Mouse (Mus musculus): ENCODE measurements around the gene Rem1. TPM values are rescaled to one million over a fixed set of nuclear protein-coding genes. Genes with fewer than 3 reads are reported as not detected.
A peak's percentile ranks its signal among the peaks of the same experiment; 100 is the strongest.

Rem1 gene
- polyA plus RNA-seq, 1 experiment from 2014 or later = 9.6 TPM

GRCm38 (mm10) chr2:152672166-152672565 lies 45.4 kb downstream of the Rem1 start:
- H3K27me3 ChIP-seq (replicated peaks; ENCODE audit: control insufficient read depth, insufficient read depth, low read length) = no peaks in the 10 kb centered on the region
- no peak overlapping the region for H3K27ac ChIP-seq (ENCODE audit: low read depth)
- DNase-seq (ENCODE audit: low spot score) = no peak
- peak overlapping the region; percentile 88 for H3K4me2 ChIP-seq (ENCODE audit: low read length)
- no peak overlapping the region for H3K9ac ChIP-seq (ENCODE audit: low read length)
- no peaks in the 10 kb centered on the region for H3K9me3 ChIP-seq (ENCODE audit: control insufficient read depth, low read length)
- ATAC-seq (replicated peaks; ENCODE audit: low FRiP score, low TSS enrichment, low read depth) = no peak
- H3K4me3 ChIP-seq (ENCODE audit: low read depth, low read length) = peak overlapping the region; percentile 85
- H3K4me1 ChIP-seq (replicated peaks; ENCODE audit: control insufficient read depth, insufficient read depth, low read length) = peaks cover 19% of the 10 kb centered on the region
- WGBS = 83% methylated on average over 12 of the region's 12 CpGs
- peaks cover 42% of the 10 kb centered on the region for H3K36me3 ChIP-seq (ENCODE audit: control insufficient read depth, insufficient read depth, low read length)

DNA sequence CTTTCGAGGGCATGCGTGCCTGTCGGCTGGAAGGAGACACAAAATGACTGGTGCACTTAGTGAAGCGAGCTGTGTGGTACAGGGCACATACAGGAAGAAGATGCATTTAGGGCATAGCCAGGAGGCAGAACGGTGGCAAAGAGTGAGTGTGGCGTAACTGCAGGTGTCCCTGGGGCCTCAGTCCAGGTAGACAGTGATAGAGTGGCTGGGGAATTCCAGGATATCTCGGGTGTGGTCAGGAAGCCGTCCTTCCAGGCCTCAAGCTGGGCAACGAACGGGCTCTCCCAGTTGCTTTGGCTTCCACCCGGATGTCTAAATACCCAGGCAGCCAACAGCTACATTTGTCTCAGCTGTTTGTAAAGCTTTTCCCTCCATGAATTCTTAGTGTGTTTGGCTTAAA lies 47.4 kb downstream of the Rem1 start:
- Histone ChIP-seq H3K27ac (ENCODE audit: low read depth) (no peak overlapping the region), H3K36me3 (ENCODE audit: control insufficient read depth, insufficient read depth, low read length) (peaks cover 60% of the 10 kb centered on the region), H3K9ac (ENCODE audit: low read length) (no peak overlapping the region), H3K4me1 (replicated peaks; ENCODE audit: control insufficient read depth, insufficient read depth, low read length) (peaks cover 19% of the 10 kb centered on the region), H3K9me3 (ENCODE audit: control insufficient read depth, low read length) (no peaks in the 10 kb centered on the region), H3K27me3 (replicated peaks; ENCODE audit: control insufficient read depth, insufficient read depth, low read length) (no peaks in the 10 kb centered on the region), H3K4me3 (ENCODE audit: low read depth, low read length) (no peak overlapping the region), H3K4me2 (ENCODE audit: low read length) (no peak overlapping the region)
- WGBS = 76% methylated on average over 11 of the region's 11 CpGs
- no peak for ATAC-seq (replicated peaks; ENCODE audit: low FRiP score, low TSS enrichment, low read depth)
- DNase-seq (ENCODE audit: low spot score) = no peak

DNA sequence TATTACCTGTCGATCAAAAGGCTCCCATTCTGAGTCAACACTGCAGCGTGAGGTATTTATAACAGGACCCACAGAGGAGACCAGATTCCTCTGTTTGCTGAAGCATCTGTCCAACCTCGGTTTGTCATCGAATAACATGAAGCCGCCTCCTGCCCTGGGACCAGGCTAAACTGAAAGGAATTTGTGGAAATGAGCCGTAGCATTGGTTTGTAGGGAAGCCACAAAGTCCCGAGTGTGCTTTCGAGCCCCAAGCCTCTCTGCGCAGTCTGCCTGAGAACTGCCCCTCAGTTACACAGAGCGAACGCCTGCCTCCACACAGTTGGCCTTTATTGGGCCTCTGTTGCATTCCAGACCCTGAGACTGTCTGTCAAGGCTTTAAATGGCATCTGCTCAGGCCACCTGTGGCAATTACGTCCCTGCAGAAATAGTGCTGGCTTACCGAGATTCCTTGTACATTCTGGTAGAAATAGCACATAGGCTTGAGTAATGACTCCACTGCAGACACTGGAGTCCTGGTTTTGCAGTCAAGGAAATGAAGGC lies 48.6 kb downstream of the Rem1 start:
- H3K9ac ChIP-seq (ENCODE audit: low read length) = no peak overlapping the region
- peaks cover 19% of the 10 kb centered on the region for H3K4me1 ChIP-seq (replicated peaks; ENCODE audit: control insufficient read depth, insufficient read depth, low read length)
- no peak overlapping the region for H3K27ac ChIP-seq (ENCODE audit: low read depth)
- no peaks in the 10 kb centered on the region for H3K27me3 ChIP-seq (replicated peaks; ENCODE audit: control insufficient read depth, insufficient read depth, low read length)
- H3K4me3 ChIP-seq (ENCODE audit: low read depth, low read length) = no peak overlapping the region
- peaks cover 72% of the 10 kb centered on the region for H3K36me3 ChIP-seq (ENCODE audit: control insufficient read depth, insufficient read depth, low read length)
- no peaks in the 10 kb centered on the region for H3K9me3 ChIP-seq (ENCODE audit: control insufficient read depth, low read length)
- 76% methylated on average over 13 of the region's 13 CpGs for WGBS
- no peak overlapping the region for H3K4me2 ChIP-seq (ENCODE audit: low read length)
- DNase-seq (ENCODE audit: low spot score) (no peak), ATAC-seq (replicated peaks; ENCODE audit: low FRiP score, low TSS enrichment, low read depth) (no peak)

DNA sequence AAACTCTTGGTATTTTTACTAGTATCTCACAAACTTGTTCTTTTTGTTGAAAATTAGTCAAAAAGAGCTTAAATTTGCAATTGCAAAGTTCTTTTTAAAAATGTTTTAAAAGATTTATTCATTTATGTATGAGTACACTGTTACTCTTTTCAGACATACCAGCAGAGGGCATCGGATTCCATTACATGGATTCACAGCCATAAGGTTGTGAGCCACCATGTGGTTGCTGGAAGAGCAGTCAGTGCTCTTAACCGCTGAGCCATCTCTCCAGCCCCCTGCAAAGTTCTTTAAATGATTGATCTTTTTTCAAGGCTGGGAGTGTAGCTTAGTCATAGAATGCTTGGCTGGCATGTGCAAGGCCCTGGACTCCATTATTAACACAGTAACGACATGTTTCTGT lies 51.6 kb downstream of the Rem1 start:
- no peaks in the 10 kb centered on the region for H3K4me1 ChIP-seq (replicated peaks; ENCODE audit: control insufficient read depth, insufficient read depth, low read length)
- no peaks in the 10 kb centered on the region for H3K27me3 ChIP-seq (replicated peaks; ENCODE audit: control insufficient read depth, insufficient read depth, low read length)
- ATAC-seq (replicated peaks; ENCODE audit: low FRiP score, low TSS enrichment, low read depth) (peak; percentile 18; the same call in 1 of the 2 replicates), DNase-seq (ENCODE audit: low spot score) (no peak)
- H3K36me3 ChIP-seq (ENCODE audit: control insufficient read depth, insufficient read depth, low read length) = peaks cover 91% of the 10 kb centered on the region
- 55% methylated on average over 3 of the region's 3 CpGs for WGBS
- no peak overlapping the region for H3K9ac ChIP-seq (ENCODE audit: low read length)
- no peak overlapping the region for H3K4me2 ChIP-seq (ENCODE audit: low read length)
- H3K4me3 ChIP-seq (ENCODE audit: low read depth, low read length) = no peak overlapping the region
- H3K27ac ChIP-seq (ENCODE audit: low read depth) = no peak overlapping the region
- H3K9me3 ChIP-seq (ENCODE audit: control insufficient read depth, low read length) = no peaks in the 10 kb centered on the region

- Histone ChIP-seq H3K36me3 (ENCODE audit: control insufficient read depth, insufficient read depth, low read length) (peaks cover 97% of the 10 kb centered on the region), H3K4me1 (replicated peaks; ENCODE audit: control insufficient read depth, insufficient read depth, low read length) (no peaks in the 10 kb centered on the region), H3K9me3 (ENCODE audit: control insufficient read depth, low read length) (no peaks in the 10 kb centered on the region), H3K27me3 (replicated peaks; ENCODE audit: control insufficient read depth, insufficient read depth, low read length) (no peaks in the 10 kb centered on the region), H3K9ac (ENCODE audit: low read length) (no peak overlapping the region), H3K27ac (ENCODE audit: low read depth) (no peak overlapping the region), H3K4me2 (ENCODE audit: low read length) (no peak overlapping the region), H3K4me3 (ENCODE audit: low read depth, low read length) (no peak overlapping the region)
- DNase-seq (ENCODE audit: low spot score) (no peak), ATAC-seq (replicated peaks; ENCODE audit: low FRiP score, low TSS enrichment, low read depth) (no peak)
- 89% methylated on average over 5 of the region's 5 CpGs for WGBS
Measured at GRCm38 (mm10) chr2:152678925-152679324, 52.2 kb downstream of the Rem1 start.

DNA sequence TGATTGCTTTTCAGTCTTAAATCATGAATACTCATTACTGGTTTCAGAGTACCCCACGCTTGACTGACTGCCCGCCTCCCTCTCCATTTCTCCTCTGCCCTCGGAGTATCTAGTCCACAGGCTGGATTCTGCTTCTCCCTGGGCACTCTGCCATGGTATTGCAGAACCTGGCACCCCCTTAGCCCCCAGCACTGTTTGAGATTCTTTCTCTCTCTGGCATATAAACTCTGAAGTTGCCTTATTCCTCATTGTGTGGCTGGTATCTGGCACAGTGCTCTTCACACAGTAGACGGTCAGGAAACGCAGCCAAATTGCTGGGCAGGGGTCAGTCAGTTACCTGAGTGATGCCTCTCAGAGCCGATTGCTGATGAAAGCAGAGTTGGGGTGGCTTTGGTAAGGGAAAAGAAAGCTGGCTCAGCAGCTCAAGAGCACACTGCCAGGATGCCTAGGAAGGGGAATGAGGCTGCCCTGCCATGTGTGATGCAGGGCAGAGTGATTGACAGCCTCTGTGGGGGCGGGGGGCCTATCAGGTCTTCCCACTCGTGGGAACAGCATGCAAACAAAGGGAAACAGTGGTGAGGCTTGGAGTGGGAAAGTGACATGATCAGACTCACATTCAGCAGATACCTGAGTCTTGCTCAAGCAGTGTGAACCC lies 53.1 kb downstream of the Rem1 start:
- 85% methylated on average over 8 of the region's 8 CpGs for WGBS
- Histone ChIP-seq H3K27ac (ENCODE audit: low read depth) (no peak overlapping the region), H3K27me3 (replicated peaks; ENCODE audit: control insufficient read depth, insufficient read depth, low read length) (no peaks in the 10 kb centered on the region), H3K9me3 (ENCODE audit: control insufficient read depth, low read length) (no peaks in the 10 kb centered on the region), H3K4me2 (ENCODE audit: low read length) (no peak overlapping the region), H3K9ac (ENCODE audit: low read length) (no peak overlapping the region), H3K36me3 (ENCODE audit: control insufficient read depth, insufficient read depth, low read length) (peaks cover 99% of the 10 kb centered on the region), H3K4me1 (replicated peaks; ENCODE audit: control insufficient read depth, insufficient read depth, low read length) (no peaks in the 10 kb centered on the region), H3K4me3 (ENCODE audit: low read depth, low read length) (no peak overlapping the region)
- no peak for DNase-seq (ENCODE audit: low spot score)
- no peak for ATAC-seq (replicated peaks; ENCODE audit: low FRiP score, low TSS enrichment, low read depth)

DNA sequence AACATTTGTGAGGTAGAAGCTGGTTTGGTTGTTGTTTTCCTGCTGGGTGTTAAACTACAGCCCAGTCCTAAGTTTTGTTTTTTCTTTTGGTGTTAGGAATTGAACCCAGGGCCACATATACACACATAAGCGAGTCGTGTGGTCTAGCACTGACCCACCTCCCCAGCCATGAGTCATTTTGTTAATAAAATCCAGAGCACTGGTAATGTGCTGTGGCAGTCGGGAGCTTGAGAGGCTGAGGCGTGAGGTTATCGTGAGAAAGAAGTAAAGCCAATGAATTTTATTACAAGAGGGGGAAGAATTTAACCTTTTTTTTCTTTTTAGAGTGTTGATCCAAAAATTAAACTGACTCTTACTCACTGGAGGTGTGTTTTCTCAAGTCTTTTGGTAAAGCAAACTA lies 56.3 kb downstream of the Rem1 start:
- no peak overlapping the region for H3K27ac ChIP-seq (ENCODE audit: low read depth)
- WGBS = 87% methylated on average over 5 of the region's 5 CpGs
- no peak for ATAC-seq (replicated peaks; ENCODE audit: low FRiP score, low TSS enrichment, low read depth)
- peaks cover 99% of the 10 kb centered on the region for H3K36me3 ChIP-seq (ENCODE audit: control insufficient read depth, insufficient read depth, low read length)
- no peak overlapping the region for H3K4me3 ChIP-seq (ENCODE audit: low read depth, low read length)
- no peak overlapping the region for H3K9ac ChIP-seq (ENCODE audit: low read length)
- no peak overlapping the region for H3K4me2 ChIP-seq (ENCODE audit: low read length)
- DNase-seq (ENCODE audit: low spot score) = no peak
- peaks cover 12% of the 10 kb centered on the region; the same call in 1 of the 2 replicates for H3K9me3 ChIP-seq (ENCODE audit: control insufficient read depth, low read length)
- no peaks in the 10 kb centered on the region; the same call in 1 of the 2 replicates for H3K4me1 ChIP-seq (replicated peaks; ENCODE audit: control insufficient read depth, insufficient read depth, low read length)
- H3K27me3 ChIP-seq (replicated peaks; ENCODE audit: control insufficient read depth, insufficient read depth, low read length) = no peaks in the 10 kb centered on the region

All from intestine, embryonic 14.5 days (tissue).